Mouse (Mus musculus): ENCODE results near the gene Slc25a54. TPM values are rescaled to one million over a fixed set of nuclear protein-coding genes. Genes with fewer than 3 reads are reported as not detected.

Slc25a54 gene
- total and polyA plus RNA-seq, 3 experiments = not detected

DNA sequence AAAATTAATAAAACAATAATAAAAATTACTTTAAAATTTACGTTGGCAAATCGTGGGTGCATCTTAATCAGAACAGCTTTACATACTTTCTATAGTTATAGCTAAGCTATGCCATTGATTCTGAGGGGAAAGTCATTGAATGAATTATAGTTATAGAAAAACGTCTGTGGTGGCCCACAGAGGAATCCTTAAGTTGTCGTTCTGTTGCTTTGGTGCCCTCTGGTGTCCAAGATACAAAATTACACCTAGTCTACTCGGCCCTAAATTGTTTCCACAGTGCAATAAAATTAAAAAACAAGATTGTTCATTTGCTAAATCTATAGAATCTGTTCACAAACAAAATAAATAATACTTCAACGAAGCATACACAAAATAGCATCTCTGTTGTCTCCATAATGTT lies 17.3 kb upstream of the Slc25a54 start (continued):
- TF ChIP-seq ZKSCAN1 (IDR thresholded peaks at IDR 0.05; ENCODE audit: borderline replicate concordance, low read depth, low read length) = no peak
- peak; percentile 75 for TF ChIP-seq ZC3H11A (IDR thresholded peaks at IDR 0.05; ENCODE audit: low read depth, low read length)
- TF ChIP-seq MAZ (IDR thresholded peaks at IDR 0.05; ENCODE audit: low read depth, low read length) = no peak
- TF ChIP-seq EP300 (IDR thresholded peaks at IDR 0.05; ENCODE audit: low read length) = no peak
- no peak for TF ChIP-seq POLR2A (IDR thresholded peaks at IDR 0.05; ENCODE audit: low read depth, low read length)
- no peak for TF ChIP-seq HCFC1 (IDR thresholded peaks at IDR 0.05; ENCODE audit: low read depth, low read length)
- TF ChIP-seq CHD2 (IDR thresholded peaks at IDR 0.05; ENCODE audit: low read length) = no peak
- TF ChIP-seq GABPA (IDR thresholded peaks at IDR 0.05; ENCODE audit: insufficient replicate concordance, low read depth, low read length) = no peak
- no peak for TF ChIP-seq USF2 (conservative IDR thresholded peaks at IDR 0.05; ENCODE audit: low read depth, low read length)
- TF ChIP-seq TBP (conservative IDR thresholded peaks at IDR 0.05; ENCODE audit: low read depth, low read length) = no peak

GRCm38 (mm10) chr3:109084418-109084817 lies 4.1 kb downstream of the Slc25a54 start:
- no peak for DNase-seq (ENCODE audit: extremely low read depth)
- Histone ChIP-seq H3K27me3 (replicated peaks) (no peaks in the 10 kb centered on the region), H3K27ac (ENCODE audit: insufficient read depth, low read depth) (0 out of 2 replicates have a peak overlapping the region, but pooled peaks have one; percentile 8), H3K4me2 (ENCODE audit: insufficient read depth, low read depth, poor library complexity, severe bottlenecking) (no peak overlapping the region), H3K9ac (ENCODE audit: insufficient read depth, low read depth) (no peak overlapping the region), H3K4me1 (ENCODE audit: control insufficient read depth in 1 of 2, insufficient read depth in 2 of 2) (peaks cover 2 to 3% of the 10 kb centered on the region in 2 experiments; a peak in 1 of 4 replicates), H3K4me3 (replicated peaks in 1 of 3; ENCODE audit: low read depth in 2 of 3, low read length in 2 of 3, poor library complexity in 1 of 3) (no peak overlapping the region), H3K79me2 (replicated peaks; ENCODE audit: control insufficient read depth, extremely low read depth, insufficient read depth, poor library complexity, severe bottlenecking) (no peaks in the 10 kb centered on the region), H3K9me3 (replicated peaks; ENCODE audit: low read length) (no peaks in the 10 kb centered on the region), H3K36me3 (replicated peaks in 1 of 2; ENCODE audit: control insufficient read depth in 1 of 2, insufficient read depth in 1 of 2, low read length in 1 of 2) (no peaks in the 10 kb centered on the region)
- dilution Hi-C loops (cut with MboI; ENCODE audit: extremely low pct_ligation_motif_present, extremely low pct_unique_long_range_greater_than_20kb, low sequenced_read_pairs) = no loop called here
- no peak for TF ChIP-seq BHLHE40 (IDR thresholded peaks at IDR 0.05; ENCODE audit: low read depth, low read length)
- no peak for TF ChIP-seq KAT2A (IDR thresholded peaks at IDR 0.05; ENCODE audit: insufficient replicate concordance, low read length)
- TF ChIP-seq EP300 (IDR thresholded peaks at IDR 0.05; ENCODE audit: low read length) = no peak
- TF ChIP-seq CTCF (conservative IDR thresholded peaks at IDR 0.05 in 1 of 2, IDR thresholded peaks at IDR 0.05 in 1 of 2; ENCODE audit: low read depth in 2 of 2, low read length in 2 of 2) = no peak
- TF ChIP-seq ZC3H11A (IDR thresholded peaks at IDR 0.05; ENCODE audit: low read depth, low read length) = no peak
- TF ChIP-seq MAFK (IDR thresholded peaks at IDR 0.05; ENCODE audit: insufficient replicate concordance, low read length) = no peak
- TF ChIP-seq ZNF384 (IDR thresholded peaks at IDR 0.05; ENCODE audit: low read depth, low read length) = no peak
- TF ChIP-seq NRF1 (IDR thresholded peaks at IDR 0.05; ENCODE audit: low read depth, low read length) = no peak
- TF ChIP-seq MXI1 (IDR thresholded peaks at IDR 0.05; ENCODE audit: low read depth, low read length) = no peak
- TF ChIP-seq HCFC1 (IDR thresholded peaks at IDR 0.05; ENCODE audit: low read depth, low read length) = no peak
- no peak for TF ChIP-seq USF2 (conservative IDR thresholded peaks at IDR 0.05; ENCODE audit: low read depth, low read length)
- no peak for TF ChIP-seq POLR2AphosphoS2 (IDR thresholded peaks at IDR 0.05; ENCODE audit: low read depth, low read length)
- TF ChIP-seq MAX (IDR thresholded peaks at IDR 0.05; ENCODE audit: low read length) = no peak
- no peak for TF ChIP-seq RAD21 (IDR thresholded peaks at IDR 0.05; ENCODE audit: low read depth, low read length)
- no peak for TF ChIP-seq UBTF (IDR thresholded peaks at IDR 0.05; ENCODE audit: low read depth, low read length)
- TF ChIP-seq TBP (conservative IDR thresholded peaks at IDR 0.05; ENCODE audit: low read depth, low read length) = no peak
- TF ChIP-seq MAZ (IDR thresholded peaks at IDR 0.05; ENCODE audit: low read depth, low read length) = no peak
- TF ChIP-seq IRF4 (IDR thresholded peaks at IDR 0.05; ENCODE audit: low read depth, low read length) = no peak
- in situ Hi-C loops (cut with MboI; ENCODE audit: low pct_ligation_motif_present, low pct_unique_long_range_greater_than_20kb, low sequenced_read_pairs) = no loop called here

All from CH12.LX (cell line).